Mouse (Mus musculus): Measurements from ENCODE around the gene Syce1. TPM values are rescaled to one million over a fixed set of nuclear protein-coding genes. Genes with fewer than 3 reads are reported as not detected.
A peak's percentile ranks its signal among the peaks of the same experiment; 100 is the strongest.

Syce1 gene
- total RNA-seq (2015) (0.21 and 0.69 TPM in 2 replicates), total RNA-seq (2017) (0.15 and 0.73 TPM in 2 replicates)

- ATAC-seq (ENCODE audit: poor library complexity, severe bottlenecking) = no peak
Measured at GRCm38 (mm10) chr7:140787406-140788052, at the start of gene Syce1. TSS of gene Syce1 (minus strand) at chr7:140787852.

GRCm38 (mm10) chr7:140836243-140837115 lies 48.8 kb upstream of the Syce1 start:
- no peak for ATAC-seq (ENCODE audit: poor library complexity, severe bottlenecking)

GRCm38 (mm10) chr7:140835758-140836087 lies 48.1 kb upstream of the Syce1 start:
- no peak for ATAC-seq (ENCODE audit: poor library complexity, severe bottlenecking)

DNA sequence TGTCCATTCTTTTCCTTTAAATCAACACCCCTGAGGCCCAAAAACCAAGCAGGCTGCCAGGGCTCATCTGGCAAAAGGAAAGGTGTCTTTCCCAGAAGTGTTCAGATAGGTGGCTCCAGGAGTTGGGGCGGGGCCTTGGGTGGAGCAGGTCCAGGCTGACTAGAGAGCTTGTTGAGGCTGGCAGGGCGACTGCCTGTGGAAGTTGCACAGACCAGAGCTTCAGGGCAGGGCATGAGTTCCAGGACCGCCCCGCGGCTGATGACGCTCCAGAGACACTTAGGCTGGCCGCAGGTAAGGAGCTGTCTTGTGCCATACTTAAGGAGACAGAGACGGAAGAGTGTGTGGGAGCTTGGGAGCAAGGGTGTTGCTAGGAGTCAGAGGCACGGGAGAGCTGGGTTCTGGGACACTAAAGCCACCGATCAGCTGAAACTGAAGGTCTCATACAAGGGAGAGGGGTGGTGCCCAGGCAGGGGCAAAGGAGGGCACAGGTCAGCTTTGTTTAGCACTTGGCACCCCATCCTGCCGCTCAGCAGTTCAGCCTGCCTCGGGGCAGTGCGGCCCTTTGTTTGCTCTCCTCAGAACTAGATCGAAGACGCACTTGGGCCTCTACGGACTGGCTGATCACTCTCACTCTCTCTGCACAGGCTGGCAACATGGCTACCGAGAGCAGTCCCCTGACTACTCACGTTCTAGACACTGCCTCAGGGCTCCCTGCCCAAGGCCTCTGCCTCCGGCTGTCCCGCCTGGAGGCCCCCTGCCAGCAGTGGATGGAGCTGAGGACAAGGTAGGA lies 47.5 kb upstream of the Syce1 start, which contains the start of gene Urah:
TSS of gene Urah (plus strand) at position 51 of the 790 bp plus-strand sequence.
- ATAC-seq (ENCODE audit: poor library complexity, severe bottlenecking) = no peak

- no peak for ATAC-seq (ENCODE audit: poor library complexity, severe bottlenecking)
Measured at GRCm38 (mm10) chr7:140833341-140833740, 45.7 kb upstream of the Syce1 start.

- ATAC-seq (ENCODE audit: poor library complexity, severe bottlenecking) = no peak
Measured at GRCm38 (mm10) chr7:140831447-140831846, 43.8 kb upstream of the Syce1 start.

GRCm38 (mm10) chr7:140828171-140828881 lies 40.7 kb upstream of the Syce1 start:
- peak; percentile 56 for ATAC-seq (ENCODE audit: poor library complexity, severe bottlenecking)

GRCm38 (mm10) chr7:140822731-140823130 lies 35.1 kb upstream of the Syce1 start:
- ATAC-seq (ENCODE audit: poor library complexity, severe bottlenecking) = no peak

DNA sequence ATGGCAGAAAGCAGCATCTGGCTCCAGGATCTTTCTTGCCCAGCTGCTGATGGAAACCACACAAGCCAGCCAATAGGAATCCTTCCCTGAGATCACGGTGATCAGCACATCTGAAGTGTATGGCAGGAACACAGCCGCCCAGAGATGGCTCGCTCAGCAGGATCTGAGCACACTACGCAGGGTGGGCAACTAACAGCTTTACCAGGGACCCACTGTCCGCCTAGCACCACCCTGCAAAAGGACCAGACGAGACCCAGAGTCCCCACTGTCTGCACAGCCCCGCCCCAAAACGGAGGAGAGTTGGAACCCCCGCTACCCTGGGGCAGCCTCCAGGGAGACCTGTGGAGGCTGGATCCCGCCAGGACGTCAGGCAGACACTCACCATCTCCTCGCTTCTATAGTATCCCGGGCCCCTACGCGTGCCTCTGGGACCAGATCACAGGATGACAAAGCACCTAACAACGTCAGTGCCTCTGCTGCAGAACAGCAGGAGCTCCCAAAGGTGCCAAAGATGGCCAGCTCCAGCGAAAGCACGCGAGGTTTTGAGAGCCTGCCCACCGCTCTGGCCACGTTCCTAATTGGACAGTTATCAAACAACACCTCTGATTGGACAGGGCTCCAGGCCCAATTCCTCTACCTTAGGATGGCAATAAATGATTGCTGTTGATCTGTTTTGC lies 34.1 kb upstream of the Syce1 start, which contains the start of gene Zfp941:
TSS of gene Zfp941 (minus strand) at position 526 of the 677 bp plus-strand sequence.
- ATAC-seq (ENCODE audit: poor library complexity, severe bottlenecking) = peak; percentile 43; the same call in 1 of the 2 replicates

DNA sequence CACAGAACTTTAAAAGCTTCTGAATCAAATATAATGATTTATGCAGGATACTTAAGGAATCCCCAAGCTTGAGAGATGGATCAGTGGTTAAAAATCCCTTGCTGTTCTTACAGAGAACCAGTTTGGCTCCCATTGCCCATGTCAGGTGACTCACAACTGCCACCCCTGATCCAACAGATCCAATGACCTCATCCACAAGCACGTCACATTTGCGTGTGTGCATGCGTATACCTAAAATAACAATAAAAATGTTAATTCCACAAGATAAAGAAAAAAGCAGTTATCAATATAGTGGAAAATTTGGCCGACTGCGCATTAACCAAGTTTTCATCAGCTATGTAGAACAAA lies 33.6 kb upstream of the Syce1 start:
- no peak for ATAC-seq (ENCODE audit: poor library complexity, severe bottlenecking)

DNA sequence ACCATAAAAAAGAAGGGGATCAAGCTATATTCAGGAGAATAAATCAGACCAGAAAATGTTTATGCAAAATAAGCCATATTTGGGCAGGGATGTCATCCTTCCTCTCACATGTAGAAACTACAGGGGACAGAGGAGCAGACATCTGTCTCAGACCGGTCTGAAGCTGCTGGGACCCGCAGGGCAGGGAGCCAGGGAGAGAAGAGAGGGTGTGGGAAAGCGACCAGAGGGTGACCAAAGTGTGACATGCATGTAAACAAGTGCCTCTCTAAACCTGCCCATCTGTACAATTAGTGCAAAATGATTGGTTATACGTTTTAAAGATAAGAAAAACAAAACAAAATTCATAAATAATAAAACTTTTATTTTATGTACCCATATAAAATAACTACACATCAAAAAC lies 32.5 kb upstream of the Syce1 start:
- no peak for ATAC-seq (ENCODE audit: poor library complexity, severe bottlenecking)

DNA sequence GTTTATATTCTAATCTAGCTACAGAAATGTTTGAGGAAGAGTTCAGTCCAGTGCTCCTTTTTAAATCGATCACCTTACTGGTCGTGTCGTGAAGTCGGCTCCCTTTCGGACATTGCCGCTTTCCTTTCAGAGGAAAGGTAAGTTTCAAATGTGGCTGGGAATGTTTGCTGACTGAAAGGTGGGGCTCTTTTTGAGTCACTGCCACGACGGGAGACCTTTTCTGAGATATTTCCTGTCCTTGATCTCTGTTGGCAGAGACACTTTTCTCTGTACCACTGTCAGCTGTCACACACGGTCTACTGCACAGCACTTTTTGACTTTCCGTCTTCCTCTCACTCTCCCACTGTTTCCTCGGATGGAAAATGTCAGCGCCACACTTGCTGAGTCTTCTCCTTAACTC lies 25.2 kb upstream of the Syce1 start:
- no peak for ATAC-seq (ENCODE audit: poor library complexity, severe bottlenecking)

- ATAC-seq (ENCODE audit: poor library complexity, severe bottlenecking) = no peak
Measured at GRCm38 (mm10) chr7:140811714-140812113, 24.1 kb upstream of the Syce1 start.

DNA sequence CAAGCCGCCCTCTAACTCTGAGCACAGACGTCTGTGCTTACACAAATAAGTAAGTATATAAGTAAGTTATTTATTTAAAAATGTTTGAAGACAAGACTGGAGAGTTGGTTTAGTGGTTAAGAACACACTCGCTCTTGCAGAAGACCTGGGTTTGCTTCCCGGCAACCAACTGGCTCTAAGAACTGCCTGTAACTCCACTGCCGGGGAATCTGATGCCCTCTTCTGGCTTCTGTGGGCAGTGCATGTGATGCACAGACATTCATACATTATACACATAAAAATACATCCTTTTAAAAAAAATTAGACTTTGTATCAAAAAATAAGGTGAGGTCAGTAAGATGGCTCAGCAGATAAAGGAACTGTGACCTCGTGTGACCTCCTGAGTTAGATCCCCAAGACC lies 22.8 kb upstream of the Syce1 start:
- ATAC-seq (ENCODE audit: poor library complexity, severe bottlenecking) = no peak

GRCm38 (mm10) chr7:140805704-140806103 lies 18.1 kb upstream of the Syce1 start:
- ATAC-seq (ENCODE audit: poor library complexity, severe bottlenecking) = peak; percentile 85

GRCm38 (mm10) chr7:140802629-140803028 lies 15.0 kb upstream of the Syce1 start:
- no peak for ATAC-seq (ENCODE audit: poor library complexity, severe bottlenecking)

DNA sequence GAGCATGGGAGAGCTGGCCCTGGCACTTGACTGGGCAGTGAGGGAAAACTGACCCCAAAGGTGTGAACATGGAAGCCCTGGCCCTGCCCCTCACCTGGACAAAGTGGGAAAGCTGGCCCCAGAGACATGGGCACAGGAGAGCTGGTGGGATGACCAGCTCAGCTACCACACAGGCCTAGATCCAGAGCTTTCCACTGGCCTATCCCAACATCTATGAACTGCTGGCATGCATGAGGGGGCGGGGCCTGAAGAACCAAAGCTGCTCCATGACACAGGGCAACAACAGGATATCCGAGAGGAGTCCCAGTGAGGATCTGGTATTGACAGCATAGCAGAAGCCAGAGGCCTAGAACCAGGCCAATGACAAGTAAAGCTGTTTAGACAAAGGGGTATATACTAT lies 10.6 kb upstream of the Syce1 start:
- no peak for ATAC-seq (ENCODE audit: poor library complexity, severe bottlenecking)

- no peak for ATAC-seq (ENCODE audit: poor library complexity, severe bottlenecking)
Measured at GRCm38 (mm10) chr7:140797619-140798018, 10.0 kb upstream of the Syce1 start.

GRCm38 (mm10) chr7:140793541-140793940 lies 5.9 kb upstream of the Syce1 start:
- ATAC-seq (ENCODE audit: poor library complexity, severe bottlenecking) = no peak

GRCm38 (mm10) chr7:140788053-140788435 lies 392 bp upstream of the Syce1 start:
- ATAC-seq (ENCODE audit: poor library complexity, severe bottlenecking) = no peak
